Mouse (Mus musculus) kidney, postnatal 0 days (tissue): Measurements from ENCODE around the gene Kcnk13. TPM values are rescaled to one million over a fixed set of nuclear protein-coding genes. Genes with fewer than 3 reads are reported as not detected.

Experiments used
- ATAC-seq: fragments of 200-750 bp; cut with Nextera tagmentation; replicated peaks from 2 replicates; pipeline ENCODE4 v1.8.0; 2017; ENCODE audit warnings: low read depth, moderate number of reproducible peaks, moderate TSS enrichment, moderate library complexity; ENCODE audit not compliant: low FRiP score
- DNase-seq: peaks from one replicate; pipeline ENCODE4 v3.0.0-alpha.2; 2016; ENCODE audit warnings: low spot score
- H3K27ac ChIP-seq: fragments of 300-500 bp; sonication (generic); 2 replicates; pipeline ENCODE4 v1.5.1; 2014; ENCODE audit warnings: mild to moderate bottlenecking
- H3K27me3 ChIP-seq: fragments of 300-500 bp; sonication (generic); 2 replicates; pipeline ENCODE4 v1.6.1; 2014; ENCODE audit warnings: low read length, mixed read lengths; ENCODE audit not compliant: insufficient read depth
- H3K36me3 ChIP-seq: fragments of 300-500 bp; sonication (generic); 2 replicates; pipeline ENCODE4 v1.6.1; 2014; ENCODE audit warnings: low read length, mixed read lengths; ENCODE audit not compliant: insufficient read depth
- H3K4me1 ChIP-seq: fragments of 300-500 bp; sonication (generic); replicated peaks from 2 replicates; pipeline ENCODE4 v1.6.1; 2014; ENCODE audit warnings: antibody characterized with exemption, low read length, mixed read lengths; ENCODE audit not compliant: insufficient read depth
- H3K4me2 ChIP-seq: fragments of 300-500 bp; sonication (generic); 2 replicates; pipeline ENCODE4 v1.6.1; 2014; ENCODE audit warnings: mild to moderate bottlenecking, low read length, moderate library complexity, mixed read lengths
- H3K4me3 ChIP-seq: fragments of 300-500 bp; sonication (generic); replicated peaks from 2 replicates; pipeline ENCODE4 v1.5.1; 2014; ENCODE audit warnings: low read depth, low read length
- H3K9ac ChIP-seq: fragments of 300-500 bp; sonication (generic); 2 replicates; pipeline ENCODE4 v1.6.1; 2014; ENCODE audit warnings: low read depth, low read length
- H3K9me3 ChIP-seq: fragments of 300-500 bp; sonication (generic); replicated peaks from 2 replicates; pipeline ENCODE4 v1.6.1; 2016; ENCODE audit warnings: low read length, inconsistent platforms, mixed read lengths
- CTCF ChIP-seq: IDR thresholded peaks from 2 replicates; pipeline ENCODE4 v1.5.1; 2016; ENCODE audit warnings: antibody characterized with exemption, low read depth, mild to moderate bottlenecking, moderate library complexity
- WGBS: fragments of 180-500 bp; shearing (Covaris S2); extraction: QIAGEN DNeasy Blood & Tissue Kit; methylation state at CpG from one replicate; pipeline ENCODE4 v1.1.7; 2014; 5-methylcytosine and 5-hydroxymethylcytosine counted together
- polyA plus RNA-seq: library from polyadenylated mRNA; unstranded; fragments of >200 nt; fragmentation: Nextera tagmentation; extraction: Ambion mirVana; gene quantifications from 2 replicates; pipeline ENCODE4 v1.2.1, GENCODE M21; 2015

Kcnk13 gene
- polyA plus RNA-seq, 1 experiment from 2014 or later = 0.16 TPM

GRCm38 (mm10) chr12:100062584-100062983 lies 98.3 kb downstream of the Kcnk13 start:
- no peak for TF ChIP-seq CTCF
- Histone ChIP-seq H3K27ac (no peak overlapping the region), H3K4me2 (no peak overlapping the region), H3K36me3 (no peaks in the 10 kb centered on the region), H3K9me3 (no peaks in the 10 kb centered on the region), H3K9ac (no peak overlapping the region), H3K4me1 (no peaks in the 10 kb centered on the region), H3K4me3 (no peak overlapping the region), H3K27me3 (no peaks in the 10 kb centered on the region)
- ATAC-seq = no peak
- no peak for DNase-seq
- 74% methylated on average over 3 of the region's 3 CpGs for WGBS

- ATAC-seq (no peak), DNase-seq (no peak)
- 72% methylated on average over 3 of the region's 3 CpGs for WGBS
- Histone ChIP-seq H3K27me3 (no peaks in the 10 kb centered on the region), H3K9ac (no peak overlapping the region), H3K9me3 (no peaks in the 10 kb centered on the region), H3K27ac (no peak overlapping the region), H3K4me2 (no peak overlapping the region), H3K4me1 (no peaks in the 10 kb centered on the region), H3K4me3 (no peak overlapping the region), H3K36me3 (no peaks in the 10 kb centered on the region)
- TF ChIP-seq CTCF = no peak
Measured at GRCm38 (mm10) chr12:100065109-100065508, 100.8 kb downstream of the Kcnk13 start.

- no peaks in the 10 kb centered on the region for H3K36me3 ChIP-seq
- no peak for ATAC-seq
- no peaks in the 10 kb centered on the region for H3K9me3 ChIP-seq
- H3K4me3 ChIP-seq = no peak overlapping the region
- H3K4me1 ChIP-seq = no peaks in the 10 kb centered on the region
- H3K27ac ChIP-seq = no peak overlapping the region
- H3K4me2 ChIP-seq = no peak overlapping the region
- H3K9ac ChIP-seq = no peak overlapping the region
- TF ChIP-seq CTCF = no peak
- no peaks in the 10 kb centered on the region for H3K27me3 ChIP-seq
- WGBS = 80% methylated on average over 5 of the region's 5 CpGs
- no peak for DNase-seq
Measured at GRCm38 (mm10) chr12:100067477-100067876, 103.2 kb downstream of the Kcnk13 start.

- WGBS = 66% methylated on average over 4 of the region's 4 CpGs
- Histone ChIP-seq H3K27me3 (no peaks in the 10 kb centered on the region), H3K9ac (no peak overlapping the region), H3K4me2 (no peak overlapping the region), H3K4me1 (no peaks in the 10 kb centered on the region), H3K27ac (no peak overlapping the region), H3K4me3 (no peak overlapping the region), H3K36me3 (no peaks in the 10 kb centered on the region), H3K9me3 (no peaks in the 10 kb centered on the region)
- ATAC-seq (no peak), DNase-seq (no peak)
- no peak for TF ChIP-seq CTCF
Measured at GRCm38 (mm10) chr12:100073201-100073672, 108.9 kb downstream of the Kcnk13 start.

GRCm38 (mm10) chr12:100075715-100076114 lies 111.4 kb downstream of the Kcnk13 start:
- no peak for ATAC-seq
- Histone ChIP-seq H3K9ac (no peak overlapping the region), H3K9me3 (no peaks in the 10 kb centered on the region), H3K4me1 (no peaks in the 10 kb centered on the region), H3K36me3 (no peaks in the 10 kb centered on the region), H3K4me2 (no peak overlapping the region), H3K4me3 (no peak overlapping the region), H3K27me3 (no peaks in the 10 kb centered on the region), H3K27ac (no peak overlapping the region)
- 51% methylated on average over 4 of the region's 4 CpGs for WGBS
- no peak for DNase-seq
- TF ChIP-seq CTCF = no peak

- Histone ChIP-seq H3K27ac (no peak overlapping the region), H3K36me3 (no peaks in the 10 kb centered on the region), H3K4me2 (no peak overlapping the region), H3K4me1 (peaks cover 3% of the 10 kb centered on the region; the same call in 1 of the 2 replicates), H3K4me3 (no peak overlapping the region), H3K9ac (no peak overlapping the region), H3K27me3 (no peaks in the 10 kb centered on the region), H3K9me3 (no peaks in the 10 kb centered on the region)
- TF ChIP-seq CTCF = no peak
- ATAC-seq = no peak
- 72% methylated on average over 8 of the region's 8 CpGs for WGBS
- DNase-seq = no peak
Measured at GRCm38 (mm10) chr12:100079636-100080286, 115.5 kb downstream of the Kcnk13 start.

GRCm38 (mm10) chr12:100088026-100088425 lies 123.7 kb downstream of the Kcnk13 start:
- no peaks in the 10 kb centered on the region for H3K36me3 ChIP-seq
- no peak overlapping the region for H3K9ac ChIP-seq
- no peaks in the 10 kb centered on the region for H3K27me3 ChIP-seq
- peaks cover 4% of the 10 kb centered on the region; the same call in 1 of the 2 replicates for H3K4me1 ChIP-seq
- no peaks in the 10 kb centered on the region for H3K9me3 ChIP-seq
- no peak overlapping the region for H3K27ac ChIP-seq
- TF ChIP-seq CTCF = no peak
- ATAC-seq (no peak), DNase-seq (no peak)
- H3K4me3 ChIP-seq = no peak overlapping the region
- H3K4me2 ChIP-seq = no peak overlapping the region
- 72% methylated on average over 3 of the region's 3 CpGs for WGBS
